In the genomic region with DNA sequence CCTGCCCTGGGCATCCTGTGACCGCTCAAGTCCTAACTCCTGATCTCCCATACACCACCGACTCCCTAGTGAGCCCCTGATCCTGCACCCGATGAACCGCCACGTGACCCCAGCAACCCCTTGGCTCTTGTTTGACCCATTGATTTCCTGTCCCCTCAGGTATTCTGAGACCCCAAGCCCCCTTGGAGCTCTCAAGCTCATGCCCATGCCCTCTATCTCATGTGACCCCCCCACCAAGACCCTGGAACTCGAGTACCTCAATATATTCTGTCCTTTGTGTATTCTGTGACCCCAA, we compare ENCODE assay signal across 9 mouse cellular contexts. TPM values are rescaled to one million over a fixed set of nuclear protein-coding genes. Genes with fewer than 3 reads are reported as not detected.
DNase-seq lines count a peak whose midpoint lies in the region; ATAC-seq and TF ChIP-seq lines count a peak whose summit lies in the region.
"Had no signal": no experiment of that assay in that cellular context is flagged by ENCODE, and none has a peak within 500 bp of the region (broad histone marks: within the 10 kb centered on the region; RNA-seq: fewer than 3 reads in every experiment).

No protein-coding gene starts in this region.

- H3K36me3 ChIP-seq in spleen, adult 2 months (ENCODE audit: control insufficient read depth, insufficient read depth, low read length) = no peaks in the 10 kb centered on the region
- peaks cover 39% of the 10 kb centered on the region for H3K36me3 ChIP-seq in limb, embryonic 10.5 days
- H3K36me3 ChIP-seq in neural tube, embryonic 15.5 days = 0 out of 2 replicates have a peak, but pooled peaks cover 4% of the 10 kb centered on the region

- peak overlapping the region; percentile 74 for H3K4me2 ChIP-seq in neural tube, embryonic 15.5 days

- H3K9ac ChIP-seq in neural tube, embryonic 15.5 days (replicated peaks) = peak overlapping the region; percentile 89

- H3K9me3 ChIP-seq in limb, embryonic 10.5 days (replicated peaks) = no peaks in the 10 kb centered on the region
- no peaks in the 10 kb centered on the region for H3K9me3 ChIP-seq in neural tube, embryonic 15.5 days (replicated peaks)

- peak in 1 of 2 experiments; percentile 31 for DNase-seq in cerebellum, adult 2 months
- no peak for DNase-seq in cerebellum, adult 18-20 months
- DNase-seq in spleen, adult 2 months (ENCODE audit: low read depth in 1 of 2, low spot score in 2 of 2) = no peak
- DNase-seq in spleen, postnatal 4 days (ENCODE audit: low spot score in 2 of 2) = no peak
- no peak for DNase-seq in limb, embryonic 10.5 days (ENCODE audit: low spot score)
- no peak for DNase-seq in urinary bladder, postnatal 14 days (ENCODE audit: low spot score)
- DNase-seq in c-Kit-positive CD71-positive TER-119-positive erythroid progenitor cells, embryonic 14.5 days (ENCODE audit: low spot score) = no peak

- no peak for ATAC-seq in neural tube, embryonic 15.5 days (ENCODE audit: low FRiP score)
- ATAC-seq: Patski had no signal

- no peak for TF ChIP-seq CTCF in cerebellum, adult 2 months (IDR thresholded peaks at IDR 0.05; ENCODE audit: borderline replicate concordance, insufficient read depth, low read depth, low read length)
- TF ChIP-seq CTCF in spleen, adult 2 months (IDR thresholded peaks at IDR 0.05; ENCODE audit: extremely low read depth, insufficient read depth, insufficient read length, insufficient replicate concordance) = no peak

- 12% methylated on average over 6 of the region's 6 CpGs for WGBS in cerebellum, adult 2 months
- 20% methylated on average over 6 of the region's 6 CpGs for WGBS in spleen, adult 2 months
- 27% methylated on average over 6 of the region's 6 CpGs for WGBS in limb, embryonic 10.5 days
- WGBS in neural tube, embryonic 15.5 days = 29% methylated on average over 6 of the region's 6 CpGs

- no peaks in the 10 kb centered on the region for H3K27me3 ChIP-seq in cerebellum, adult 2 months (ENCODE audit: control insufficient read depth, insufficient read depth, low read length)
- H3K27me3 ChIP-seq in spleen, adult 2 months (ENCODE audit: control insufficient read depth, insufficient read depth, low read length) = no peaks in the 10 kb centered on the region
- H3K27me3 ChIP-seq in limb, embryonic 10.5 days (ENCODE audit: low read depth, poor library complexity, severe bottlenecking) = no peaks in the 10 kb centered on the region
- H3K27me3 ChIP-seq in neural tube, embryonic 15.5 days (replicated peaks) = no peaks in the 10 kb centered on the region
- H3K27me3 ChIP-seq: Patski had no signal

- peaks cover 13% of the 10 kb centered on the region for H3K4me1 ChIP-seq in cerebellum, adult 2 months (ENCODE audit: control insufficient read depth, insufficient read depth, low read length)
- H3K4me1 ChIP-seq in spleen, adult 2 months (ENCODE audit: control insufficient read depth, insufficient read depth, insufficient read length) = peaks cover 18% of the 10 kb centered on the region
- H3K4me1 ChIP-seq in limb, embryonic 10.5 days = peaks cover 76% of the 10 kb centered on the region
- H3K4me1 ChIP-seq in neural tube, embryonic 15.5 days = peaks cover 76% of the 10 kb centered on the region

- H3K27ac ChIP-seq in cerebellum, adult 2 months (ENCODE audit: insufficient read depth, low read length) = peak overlapping the region; percentile 80; the same call in 1 of the 2 replicates
- 0 out of 2 replicates have a peak overlapping the region, but pooled peaks have one; percentile 79 for H3K27ac ChIP-seq in spleen, adult 2 months (ENCODE audit: insufficient read depth, low read length)
- peak overlapping the region; percentile 99 for H3K27ac ChIP-seq in limb, embryonic 10.5 days
- H3K27ac ChIP-seq in neural tube, embryonic 15.5 days (replicated peaks) = peak overlapping the region; percentile 88

- peak overlapping the region; percentile 97 for H3K4me3 ChIP-seq in cerebellum, adult 2 months (replicated peaks; ENCODE audit: insufficient read depth, low read depth, low read length)
- H3K4me3 ChIP-seq in spleen, adult 2 months (ENCODE audit: extremely low read depth, insufficient read depth, insufficient read length) = peak overlapping the region; percentile 81
- H3K4me3 ChIP-seq in limb, embryonic 10.5 days = peak overlapping the region; percentile 87
- peak overlapping the region; percentile 89 for H3K4me3 ChIP-seq in neural tube, embryonic 15.5 days (replicated peaks)

- no peak for TF ChIP-seq POLR2A in cerebellum, adult 2 months (IDR thresholded peaks at IDR 0.05; ENCODE audit: borderline replicate concordance, insufficient read depth, low read length)
- TF ChIP-seq POLR2A in spleen, adult 2 months (IDR thresholded peaks at IDR 0.05; ENCODE audit: low read depth, low read length) = no peak

RNA-seq across cellular contexts. Expression of a gene that starts 1.1 kb away (rescaled TPM):
- polyA plus RNA-seq in cerebellum, adult 2 months (2012; rRNA removed) = 172 and 181 TPM in 2 replicates
- polyA plus RNA-seq in spleen, adult 2 months (2012; rRNA removed) = 168 and 256 TPM in 2 replicates
- polyA plus RNA-seq in limb, embryonic 10.5 days (2016; fragmentation: Nextera tagmentation; extraction: Ambion mirVana) = 164 and 182 TPM in 2 replicates
- 170 and 175 TPM in 2 replicates for polyA plus RNA-seq in neural tube, embryonic 15.5 days (2015; fragmentation: Nextera tagmentation; extraction: Ambion mirVana)

RNA-seq across cellular contexts. Expression of a gene that starts 8.4 kb away (rescaled TPM):
- 0.30 and 0.33 TPM in 2 replicates for polyA plus RNA-seq in cerebellum, adult 2 months (2012; rRNA removed)
- polyA plus RNA-seq in spleen, adult 2 months (2012; rRNA removed) = 41.6 and 53.1 TPM in 2 replicates
- 0.38 and 0.64 TPM in 2 replicates for polyA plus RNA-seq in limb, embryonic 10.5 days (2016; fragmentation: Nextera tagmentation; extraction: Ambion mirVana)
- 1.5 and 2.6 TPM in 2 replicates for polyA plus RNA-seq in neural tube, embryonic 15.5 days (2015; fragmentation: Nextera tagmentation; extraction: Ambion mirVana)

RNA-seq across cellular contexts. Expression of a gene that starts 13.4 kb away (rescaled TPM):
- polyA plus RNA-seq in cerebellum, adult 2 months (2012; rRNA removed) = 55.3 and 61.4 TPM in 2 replicates
- 136 and 189 TPM in 2 replicates for polyA plus RNA-seq in spleen, adult 2 months (2012; rRNA removed)
- 214 and 225 TPM in 2 replicates for polyA plus RNA-seq in limb, embryonic 10.5 days (2016; fragmentation: Nextera tagmentation; extraction: Ambion mirVana)
- 137 and 142 TPM in 2 replicates for polyA plus RNA-seq in neural tube, embryonic 15.5 days (2015; fragmentation: Nextera tagmentation; extraction: Ambion mirVana)

RNA-seq across cellular contexts. Expression of a gene that starts 24.7 kb away (rescaled TPM):
- 0.28 and 0.51 TPM in 2 replicates for polyA plus RNA-seq in cerebellum, adult 2 months (2012; rRNA removed)
- 5.2 and 6.0 TPM in 2 replicates for polyA plus RNA-seq in spleen, adult 2 months (2012; rRNA removed)
- not detected in 2 replicates for polyA plus RNA-seq in limb, embryonic 10.5 days (2016; fragmentation: Nextera tagmentation; extraction: Ambion mirVana)
- 0.22 TPM in 2 replicates for polyA plus RNA-seq in neural tube, embryonic 15.5 days (2015; fragmentation: Nextera tagmentation; extraction: Ambion mirVana)

RNA-seq across cellular contexts. Expression of a gene that starts 52.6 kb away (rescaled TPM):
- polyA plus RNA-seq in cerebellum, adult 2 months (2012; rRNA removed) = 28.3 and 32.5 TPM in 2 replicates
- polyA plus RNA-seq in spleen, adult 2 months (2012; rRNA removed) = 18.2 and 22.2 TPM in 2 replicates
- polyA plus RNA-seq in limb, embryonic 10.5 days (2016; fragmentation: Nextera tagmentation; extraction: Ambion mirVana) = 44.7 and 45.0 TPM in 2 replicates
- polyA plus RNA-seq in neural tube, embryonic 15.5 days (2015; fragmentation: Nextera tagmentation; extraction: Ambion mirVana) = 78.6 TPM in 2 replicates

Comparison
In these comparisons a context has a peak if more than half of its experiments do, and no peak if none do; other contexts are left out.
1. RNA of a gene that starts 8.4 kb away (polyA plus RNA-seq): 41.6 to 53.1 TPM in spleen, adult 2 months; 1.5 to 2.6 TPM in neural tube, embryonic 15.5 days, 0.38 to 0.64 TPM in limb, embryonic 10.5 days and 0.30 to 0.33 TPM in cerebellum, adult 2 months; every median in the first group is over 10 times any median in the second.
2. Peak in every context shown above with its lines, with median percentiles within 50 percentile points of each other: H3K27ac ChIP-seq and H3K4me3 ChIP-seq.